Mouse (Mus musculus) kidney, embryonic 16.5 days (tissue): ENCODE results near the gene 1700123O20Rik. TPM values are rescaled to one million over a fixed set of nuclear protein-coding genes. Genes with fewer than 3 reads are reported as not detected.

ENCODE experiments used
- ATAC-seq: fragments of 200-750 bp; cut with Nextera tagmentation; 2 replicates; pipeline ENCODE4 v1.8.0; 2017; ENCODE audit warnings: moderate TSS enrichment; ENCODE audit not compliant: low FRiP score, low TSS enrichment
- H3K27ac ChIP-seq: fragments of 300-500 bp; sonication (generic); 2 replicates; pipeline ENCODE4 v1.5.1; 2014; ENCODE audit warnings: low read length
- H3K27me3 ChIP-seq: fragments of 300-500 bp; sonication (generic); 2 replicates; pipeline ENCODE4 v1.6.1; 2014; ENCODE audit warnings: low read length, control low read depth, mixed read lengths; ENCODE audit not compliant: insufficient read depth
- H3K36me3 ChIP-seq: fragments of 300-500 bp; sonication (generic); 2 replicates; pipeline ENCODE4 v1.6.1; 2014; ENCODE audit warnings: low read length, control low read depth, mixed read lengths; ENCODE audit not compliant: insufficient read depth
- H3K4me1 ChIP-seq: fragments of 300-500 bp; sonication (generic); 2 replicates; pipeline ENCODE4 v1.6.1; 2014; ENCODE audit warnings: low read length, control low read depth, mixed read lengths; ENCODE audit not compliant: insufficient read depth
- H3K4me2 ChIP-seq: fragments of 300-500 bp; sonication (generic); replicated peaks from 2 replicates; pipeline ENCODE4 v1.6.1; 2014; ENCODE audit warnings: low read depth, low read length
- H3K4me3 ChIP-seq: fragments of 300-500 bp; sonication (generic); 2 replicates; pipeline ENCODE4 v1.5.1; 2014; ENCODE audit warnings: mild to moderate bottlenecking, low read length
- H3K9ac ChIP-seq: fragments of 300-500 bp; sonication (generic); replicated peaks from 2 replicates; pipeline ENCODE4 v1.6.1; 2014; ENCODE audit warnings: low read length
- H3K9me3 ChIP-seq: fragments of 300-500 bp; sonication (generic); 2 replicates; pipeline ENCODE4 v1.6.1; 2016; ENCODE audit warnings: low read length, control low read depth
- WGBS: fragments of 180-500 bp; shearing (Covaris S2); extraction: QIAGEN DNeasy Blood & Tissue Kit; methylation state at CpG from one replicate; pipeline ENCODE4 v1.1.7; 2014; 5-methylcytosine and 5-hydroxymethylcytosine counted together
- polyA plus RNA-seq: library from polyadenylated mRNA; unstranded; fragments of >200 nt; fragmentation: Nextera tagmentation; extraction: Ambion mirVana; gene quantifications from 2 replicates; pipeline ENCODE4 v1.2.1, GENCODE M21; 2015

1700123O20Rik gene
- polyA plus RNA-seq, 1 experiment from 2014 or later, result 90.4 TPM

GRCm38 (mm10) chr14:54715402-54715801 is 29.4 kb downstream of the 1700123O20Rik start:
- ATAC-seq, result no peak
- Histone ChIP-seq H3K4me3 (no peak overlapping the region), H3K27me3 (no peaks in the 10 kb centered on the region), H3K4me1 (peaks cover 5% of the 10 kb centered on the region; the same call in 1 of the 2 replicates), H3K9me3 (no peaks in the 10 kb centered on the region), H3K9ac (no peak overlapping the region), H3K36me3 (no peaks in the 10 kb centered on the region), H3K27ac (no peak overlapping the region), H3K4me2 (no peak overlapping the region)
- WGBS, result 71% methylated on average over 1 of the region's 1 CpGs

GRCm38 (mm10) chr14:54720041-54720440 is 34.0 kb downstream of the 1700123O20Rik start:
- H3K4me1 ChIP-seq, result no peaks in the 10 kb centered on the region
- H3K27ac ChIP-seq, result no peak overlapping the region
- no peaks in the 10 kb centered on the region for H3K9me3 ChIP-seq
- H3K36me3 ChIP-seq, result no peaks in the 10 kb centered on the region
- no peaks in the 10 kb centered on the region for H3K27me3 ChIP-seq
- no peak for ATAC-seq
- H3K9ac ChIP-seq, result no peak overlapping the region
- no peak overlapping the region for H3K4me3 ChIP-seq
- no peak overlapping the region for H3K4me2 ChIP-seq
- 88% methylated on average over 11 of the region's 11 CpGs for WGBS

- Histone ChIP-seq H3K27ac (no peak overlapping the region), H3K4me2 (no peak overlapping the region), H3K9me3 (no peaks in the 10 kb centered on the region), H3K27me3 (no peaks in the 10 kb centered on the region), H3K4me3 (no peak overlapping the region), H3K9ac (no peak overlapping the region), H3K4me1 (no peaks in the 10 kb centered on the region), H3K36me3 (no peaks in the 10 kb centered on the region)
- 83% methylated on average over 7 of the region's 7 CpGs for WGBS
- ATAC-seq, result no peak
These were observed 34.8 kb downstream of the 1700123O20Rik start for GRCm38 (mm10) chr14:54720654-54721350.

- no peaks in the 10 kb centered on the region for H3K27me3 ChIP-seq
- 78% methylated on average over 10 of the region's 10 CpGs for WGBS
These were observed 35.7 kb downstream of the 1700123O20Rik start for GRCm38 (mm10) chr14:54721711-54722110.

GRCm38 (mm10) chr14:54724049-54724448 is 38.0 kb downstream of the 1700123O20Rik start:
- H3K9ac ChIP-seq, result no peak overlapping the region
- no peaks in the 10 kb centered on the region for H3K9me3 ChIP-seq
- WGBS, result 78% methylated on average over 6 of the region's 6 CpGs
- no peaks in the 10 kb centered on the region for H3K36me3 ChIP-seq
- ATAC-seq, result no peak
- no peaks in the 10 kb centered on the region for H3K4me1 ChIP-seq
- H3K27ac ChIP-seq, result no peak overlapping the region
- no peak overlapping the region for H3K4me2 ChIP-seq
- no peak overlapping the region for H3K4me3 ChIP-seq
- no peaks in the 10 kb centered on the region for H3K27me3 ChIP-seq

More at GRCm38 (mm10) chr14:54721711-54722110, 35.7 kb downstream of the 1700123O20Rik start:
- Histone ChIP-seq H3K4me3 (no peak overlapping the region), H3K36me3 (no peaks in the 10 kb centered on the region), H3K9ac (no peak overlapping the region), H3K4me2 (no peak overlapping the region), H3K4me1 (no peaks in the 10 kb centered on the region), H3K27ac (no peak overlapping the region), H3K9me3 (no peaks in the 10 kb centered on the region)
- ATAC-seq, result no peak

- Histone ChIP-seq H3K27ac (no peak overlapping the region), H3K4me2 (no peak overlapping the region), H3K4me3 (no peak overlapping the region), H3K9me3 (no peaks in the 10 kb centered on the region), H3K27me3 (no peaks in the 10 kb centered on the region), H3K9ac (no peak overlapping the region), H3K36me3 (no peaks in the 10 kb centered on the region), H3K4me1 (no peaks in the 10 kb centered on the region)
- WGBS, result 78% methylated on average over 5 of the region's 5 CpGs
- no peak for ATAC-seq
These were observed 41.5 kb downstream of the 1700123O20Rik start for GRCm38 (mm10) chr14:54727565-54727964.

GRCm38 (mm10) chr14:54728823-54729653 is 43.0 kb downstream of the 1700123O20Rik start:
- H3K9ac ChIP-seq, result no peak overlapping the region
- H3K4me2 ChIP-seq, result no peak overlapping the region
- H3K36me3 ChIP-seq, result no peaks in the 10 kb centered on the region
- H3K27me3 ChIP-seq, result no peaks in the 10 kb centered on the region
- no peaks in the 10 kb centered on the region for H3K4me1 ChIP-seq
- ATAC-seq, result no peak
- H3K27ac ChIP-seq, result no peak overlapping the region
- no peak overlapping the region for H3K4me3 ChIP-seq
- no peaks in the 10 kb centered on the region for H3K9me3 ChIP-seq
- WGBS, result 84% methylated on average over 13 of the region's 13 CpGs

GRCm38 (mm10) chr14:54730305-54730704 is 44.3 kb downstream of the 1700123O20Rik start:
- 86% methylated on average over 6 of the region's 6 CpGs for WGBS
- Histone ChIP-seq H3K9ac (no peak overlapping the region), H3K36me3 (no peaks in the 10 kb centered on the region), H3K27me3 (no peaks in the 10 kb centered on the region), H3K4me1 (no peaks in the 10 kb centered on the region), H3K4me3 (no peak overlapping the region), H3K9me3 (no peaks in the 10 kb centered on the region), H3K4me2 (no peak overlapping the region), H3K27ac (no peak overlapping the region)
- ATAC-seq, result no peak

- Histone ChIP-seq H3K4me3 (no peak overlapping the region), H3K9me3 (no peaks in the 10 kb centered on the region), H3K27me3 (no peaks in the 10 kb centered on the region), H3K9ac (no peak overlapping the region), H3K4me2 (no peak overlapping the region), H3K27ac (no peak overlapping the region), H3K36me3 (no peaks in the 10 kb centered on the region), H3K4me1 (no peaks in the 10 kb centered on the region)
- 82% methylated on average over 8 of the region's 8 CpGs for WGBS
- no peak for ATAC-seq
These were observed 46.2 kb downstream of the 1700123O20Rik start for GRCm38 (mm10) chr14:54732206-54732605.

- Histone ChIP-seq H3K9me3 (no peaks in the 10 kb centered on the region), H3K27ac (no peak overlapping the region), H3K4me3 (no peak overlapping the region), H3K9ac (no peak overlapping the region), H3K4me2 (no peak overlapping the region), H3K27me3 (no peaks in the 10 kb centered on the region), H3K36me3 (no peaks in the 10 kb centered on the region), H3K4me1 (no peaks in the 10 kb centered on the region)
- ATAC-seq, result no peak
- whole genome bisulfite sequencing, result 71% methylated on average over 4 of the region's 4 CpGs
These were observed 48.0 kb downstream of the 1700123O20Rik start for GRCm38 (mm10) chr14:54734004-54734403.
